Mouse (Mus musculus) embryonic facial prominence, embryonic 14.5 days (tissue): ENCODE results near the gene Cacna2d3. TPM values are rescaled to one million over a fixed set of nuclear protein-coding genes. Genes with fewer than 3 reads are reported as not detected.
A peak's percentile ranks its signal among the peaks of the same experiment; 100 is the strongest.

Experiments used
- ATAC-seq: fragments of 200-750 bp; cut with Nextera tagmentation; 2 replicates; pipeline ENCODE4 v1.8.0; 2017; ENCODE audit warnings: low read depth, moderate number of reproducible peaks, moderate TSS enrichment
- DNase-seq: peaks from one replicate; pipeline ENCODE4 v3.0.0-alpha.2; 2015; ENCODE audit warnings: low spot score
- H3K27ac ChIP-seq: fragments of 300-500 bp; sonication (generic); replicated peaks from 2 replicates; pipeline ENCODE4 v1.5.1; 2014; ENCODE audit warnings: low read depth, mild to moderate bottlenecking, low read length, moderate library complexity
- H3K27me3 ChIP-seq: fragments of 300-500 bp; sonication (generic); replicated peaks from 2 replicates; pipeline ENCODE4 v1.6.1; 2014; ENCODE audit warnings: low read length; ENCODE audit not compliant: control insufficient read depth, insufficient read depth
- H3K36me3 ChIP-seq: fragments of 300-500 bp; sonication (generic); 2 replicates; pipeline ENCODE4 v1.6.1; 2014; ENCODE audit warnings: low read length, mixed read lengths; ENCODE audit not compliant: control insufficient read depth, insufficient read depth
- H3K4me1 ChIP-seq: fragments of 300-500 bp; sonication (generic); 2 replicates; pipeline ENCODE4 v1.6.1; 2014; ENCODE audit warnings: antibody characterized with exemption, low read length; ENCODE audit not compliant: control insufficient read depth, insufficient read depth
- H3K4me2 ChIP-seq: fragments of 300-500 bp; sonication (generic); 2 replicates; pipeline ENCODE4 v1.6.1; 2014; ENCODE audit warnings: low read depth, mild to moderate bottlenecking, low read length, moderate library complexity, mixed read lengths
- H3K4me3 ChIP-seq: fragments of 300-500 bp; sonication (generic); 2 replicates; pipeline ENCODE4 v1.5.1; 2014; ENCODE audit warnings: low read depth, mild to moderate bottlenecking, low read length
- H3K9ac ChIP-seq: fragments of 300-500 bp; sonication (generic); 2 replicates; pipeline ENCODE4 v1.6.1; 2014; ENCODE audit warnings: low read depth, mild to moderate bottlenecking, low read length, moderate library complexity, mixed read lengths
- H3K9me3 ChIP-seq: fragments of 300-500 bp; sonication (generic); 2 replicates; pipeline ENCODE4 v1.6.1; 2016; ENCODE audit warnings: low read length; ENCODE audit not compliant: control insufficient read depth
- WGBS: fragments of 180-500 bp; shearing (Covaris S2); extraction: QIAGEN DNeasy Blood & Tissue Kit; methylation state at CpG from one replicate; pipeline ENCODE4 v1.1.7; 2014; 5-methylcytosine and 5-hydroxymethylcytosine counted together
- polyA plus RNA-seq: library from polyadenylated mRNA; unstranded; fragments of >200 nt; fragmentation: Nextera tagmentation; extraction: Ambion mirVana; gene quantifications from 2 replicates; pipeline ENCODE4 v1.2.1, GENCODE M21; 2014

Gene Cacna2d3
- 16.4 and 19.6 TPM in 2 replicates for polyA plus RNA-seq

- peak within 1 kb of the TSS; percentile 98 for H3K4me2 ChIP-seq
- no peaks in the 10 kb centered on the region for H3K36me3 ChIP-seq
- H3K4me1 ChIP-seq, result peaks cover 5% of the 10 kb centered on the region; the same call in 1 of the 2 replicates
- H3K4me3 ChIP-seq, result peak within 1 kb of the TSS; percentile 75
- H3K9me3 ChIP-seq, result no peaks in the 10 kb centered on the region
- WGBS, result 0% methylated on average over 23 of the region's 109 CpGs
- peak within 1 kb of the TSS; percentile 80 for H3K27ac ChIP-seq
- H3K9ac ChIP-seq, result peak within 1 kb of the TSS; percentile 77
- DNase-seq (peak; percentile 85), ATAC-seq (peak; percentile 82)
- H3K27me3 ChIP-seq, result peaks cover 63% of the 10 kb centered on the region
Observed at GRCm38 (mm10) chr14:29721488-29722385, at the start of gene Cacna2d3. Gene Cacna2d3 (minus strand): TSS chr14:29721864.

- DNase-seq, result no peak
- no peak for ATAC-seq
- Histone ChIP-seq H3K4me1 (no peaks in the 10 kb centered on the region), H3K4me2 (no peak overlapping the region), H3K9me3 (no peaks in the 10 kb centered on the region), H3K27ac (no peak overlapping the region), H3K27me3 (no peaks in the 10 kb centered on the region), H3K4me3 (no peak overlapping the region), H3K36me3 (no peaks in the 10 kb centered on the region), H3K9ac (no peak overlapping the region)
- WGBS, result 92% methylated on average over 4 of the region's 4 CpGs
Observed at GRCm38 (mm10) chr14:29769486-29769885, 47.8 kb upstream of the Cacna2d3 start.

GRCm38 (mm10) chr14:29752876-29753275, 31.2 kb upstream of the Cacna2d3 start:
- Histone ChIP-seq H3K9me3 (no peaks in the 10 kb centered on the region), H3K27me3 (no peaks in the 10 kb centered on the region), H3K4me1 (no peaks in the 10 kb centered on the region), H3K4me2 (no peak overlapping the region), H3K4me3 (no peak overlapping the region), H3K36me3 (no peaks in the 10 kb centered on the region), H3K9ac (no peak overlapping the region), H3K27ac (no peak overlapping the region)
- ATAC-seq, result no peak
- no peak for DNase-seq
- 72% methylated on average over 5 of the region's 5 CpGs for WGBS

- Histone ChIP-seq H3K4me1 (no peaks in the 10 kb centered on the region), H3K9ac (no peak overlapping the region), H3K27me3 (no peaks in the 10 kb centered on the region), H3K9me3 (no peaks in the 10 kb centered on the region), H3K27ac (no peak overlapping the region), H3K4me3 (no peak overlapping the region), H3K36me3 (no peaks in the 10 kb centered on the region), H3K4me2 (no peak overlapping the region)
- WGBS, result 83% methylated on average over 2 of the region's 2 CpGs
- ATAC-seq (no peak), DNase-seq (no peak)
Observed at GRCm38 (mm10) chr14:29738751-29739150, 17.1 kb upstream of the Cacna2d3 start.

DNA sequence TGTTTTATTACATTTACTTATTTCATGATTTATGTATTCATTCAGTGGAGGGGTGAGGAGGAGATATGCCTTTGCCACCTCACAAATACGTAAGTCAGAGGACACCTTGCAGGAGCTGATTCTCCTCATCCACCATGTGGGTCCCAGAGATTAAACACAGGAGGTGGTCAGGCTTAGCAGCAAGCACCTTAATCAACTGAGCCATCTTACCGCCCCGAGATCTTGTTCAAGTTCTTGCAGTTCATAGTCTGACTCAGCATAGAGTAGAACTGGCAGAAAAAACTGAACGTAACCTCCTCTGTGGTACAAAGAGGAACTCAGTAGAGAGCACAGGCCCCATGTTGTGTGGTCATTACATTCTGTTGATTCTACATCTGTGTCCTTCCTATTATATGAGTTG, 8.6 kb upstream of the Cacna2d3 start:
- H3K4me2 ChIP-seq, result no peak overlapping the region
- no peak overlapping the region for H3K27ac ChIP-seq
- 85% methylated on average over 4 of the region's 4 CpGs for WGBS
- H3K4me3 ChIP-seq, result no peak overlapping the region
- DNase-seq, result no peak
- no peaks in the 10 kb centered on the region for H3K36me3 ChIP-seq
- H3K27me3 ChIP-seq, result peaks cover 10% of the 10 kb centered on the region
- no peaks in the 10 kb centered on the region for H3K4me1 ChIP-seq
- ATAC-seq, result no peak
- no peak overlapping the region for H3K9ac ChIP-seq
- no peaks in the 10 kb centered on the region for H3K9me3 ChIP-seq

DNA sequence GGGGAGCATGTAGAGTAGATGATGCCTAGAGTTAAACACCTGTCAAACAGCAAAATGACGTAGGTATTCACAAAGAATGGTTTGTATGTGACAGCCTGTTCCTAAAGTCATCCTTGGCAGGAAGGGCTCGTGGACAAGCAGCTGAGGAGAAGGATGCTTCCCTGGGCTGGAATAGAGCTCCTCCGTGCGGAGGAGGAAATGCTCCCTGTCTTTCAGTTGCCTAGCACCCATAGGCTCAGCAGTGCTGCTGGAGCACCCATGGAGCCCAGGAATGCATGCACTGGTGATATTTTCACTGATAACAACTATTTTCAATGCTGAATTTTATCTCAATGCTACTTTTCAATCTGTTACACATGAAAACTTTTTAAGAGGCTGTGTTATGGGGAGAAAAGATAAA, 7.3 kb upstream of the Cacna2d3 start:
- H3K4me2 ChIP-seq, result no peak overlapping the region
- H3K9me3 ChIP-seq, result no peaks in the 10 kb centered on the region
- ATAC-seq (no peak), DNase-seq (no peak)
- no peaks in the 10 kb centered on the region for H3K4me1 ChIP-seq
- no peak overlapping the region for H3K9ac ChIP-seq
- H3K36me3 ChIP-seq, result no peaks in the 10 kb centered on the region
- no peak overlapping the region for H3K27ac ChIP-seq
- peaks cover 19% of the 10 kb centered on the region for H3K27me3 ChIP-seq
- no peak overlapping the region for H3K4me3 ChIP-seq
- WGBS, result 75% methylated on average over 4 of the region's 4 CpGs

DNA sequence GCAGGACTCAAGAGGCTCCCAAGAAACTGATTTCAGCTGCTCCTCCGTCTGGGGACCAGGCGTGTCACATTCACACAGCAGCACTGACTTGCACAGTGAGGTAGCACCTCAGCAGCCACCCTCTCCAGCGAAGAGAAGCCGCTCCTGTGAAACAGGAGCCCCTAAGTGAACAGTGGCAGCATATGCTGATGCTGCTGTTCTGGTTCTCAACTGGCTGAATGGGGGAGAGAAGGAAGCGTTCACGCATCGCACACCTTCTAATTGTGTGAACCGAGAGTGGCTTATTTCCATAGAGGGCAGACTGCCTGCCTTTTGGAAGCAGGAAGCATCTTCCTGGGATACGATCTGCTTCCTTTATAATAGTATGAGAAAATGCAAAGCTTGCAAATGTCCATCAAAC, 5.9 kb upstream of the Cacna2d3 start:
- peaks cover 32% of the 10 kb centered on the region for H3K27me3 ChIP-seq
- H3K9ac ChIP-seq, result no peak overlapping the region
- no peak overlapping the region for H3K27ac ChIP-seq
- no peak overlapping the region for H3K4me2 ChIP-seq
- WGBS, result 70% methylated on average over 9 of the region's 9 CpGs
- DNase-seq (no peak), ATAC-seq (no peak)
- no peaks in the 10 kb centered on the region; the same call in 1 of the 2 replicates for H3K4me1 ChIP-seq
- H3K9me3 ChIP-seq, result no peaks in the 10 kb centered on the region
- no peaks in the 10 kb centered on the region for H3K36me3 ChIP-seq
- no peak overlapping the region for H3K4me3 ChIP-seq

GRCm38 (mm10) chr14:29723267-29723666, 1.6 kb upstream of the Cacna2d3 start:
- H3K9me3 ChIP-seq, result no peaks in the 10 kb centered on the region
- 7% methylated on average over 7 of the region's 10 CpGs for WGBS
- H3K27ac ChIP-seq, result no peak overlapping the region
- H3K4me3 ChIP-seq, result peak overlapping the region; percentile 75
- peaks cover 61% of the 10 kb centered on the region for H3K27me3 ChIP-seq
- ATAC-seq (no peak), DNase-seq (peak; percentile 7)
- peaks cover 3% of the 10 kb centered on the region; the same call in 1 of the 2 replicates for H3K4me1 ChIP-seq
- peak overlapping the region; percentile 77 for H3K9ac ChIP-seq
- peak overlapping the region; percentile 98 for H3K4me2 ChIP-seq
- no peaks in the 10 kb centered on the region for H3K36me3 ChIP-seq
